Mouse (Mus musculus) hindbrain, embryonic 11.5 days (tissue): ENCODE results near the gene Edem2. TPM values are rescaled to one million over a fixed set of nuclear protein-coding genes. Genes with fewer than 3 reads are reported as not detected.
"Not testable (repeated sequence)": the region's sequence is repeated elsewhere in the genome, so short reads cannot be mapped to it uniquely, and the experiment has no call there.

Source experiments
- ATAC-seq: fragments of 200-750 bp; cut with Nextera tagmentation; 2 replicates; pipeline ENCODE4 v1.8.0; 2017; ENCODE audit warnings: mild to moderate bottlenecking, moderate TSS enrichment, moderate library complexity; ENCODE audit not compliant: low FRiP score
- DNase-seq: peaks from one replicate; pipeline ENCODE4 v3.0.0-alpha.2; 2015; ENCODE audit warnings: low spot score
- H3K27ac ChIP-seq: fragments of 300-500 bp; sonication (generic); 2 replicates; pipeline ENCODE4 v1.5.1; 2014; ENCODE audit warnings: mild to moderate bottlenecking, low read depth, low read length
- H3K27me3 ChIP-seq: fragments of 300-500 bp; sonication (generic); 2 replicates; pipeline ENCODE4 v1.6.1; 2014; ENCODE audit warnings: mild to moderate bottlenecking, low read length, moderate library complexity, mixed read lengths; ENCODE audit not compliant: control insufficient read depth, insufficient read depth
- H3K36me3 ChIP-seq: fragments of 300-500 bp; sonication (generic); 2 replicates; pipeline ENCODE4 v1.6.1; 2014; ENCODE audit warnings: mild to moderate bottlenecking, low read length, moderate library complexity, mixed read lengths; ENCODE audit not compliant: control insufficient read depth, insufficient read depth
- H3K4me1 ChIP-seq: fragments of 300-500 bp; sonication (generic); replicated peaks from 2 replicates; pipeline ENCODE4 v1.6.1; 2014; ENCODE audit warnings: low read length, mixed read lengths; ENCODE audit not compliant: control insufficient read depth, insufficient read depth
- H3K4me2 ChIP-seq: fragments of 300-500 bp; sonication (generic); replicated peaks from 2 replicates; pipeline ENCODE4 v1.6.1; 2014; ENCODE audit warnings: mild to moderate bottlenecking, low read depth, low read length
- H3K4me3 ChIP-seq: fragments of 300-500 bp; sonication (generic); 2 replicates; pipeline ENCODE4 v1.5.1; 2014; ENCODE audit warnings: low read depth, low read length
- H3K9ac ChIP-seq: fragments of 300-500 bp; sonication (generic); 2 replicates; pipeline ENCODE4 v1.6.1; 2014; ENCODE audit warnings: low read depth, low read length
- H3K9me3 ChIP-seq: fragments of 300-500 bp; sonication (generic); 2 replicates; pipeline ENCODE4 v1.6.1; 2016; ENCODE audit warnings: low read length; ENCODE audit not compliant: control insufficient read depth
- WGBS: fragments of 180-500 bp; shearing (Covaris S2); extraction: QIAGEN DNeasy Blood & Tissue Kit; methylation state at CpG from one replicate; pipeline ENCODE4 v1.1.7; 2014; 5-methylcytosine and 5-hydroxymethylcytosine counted together
- polyA plus RNA-seq: library from polyadenylated mRNA; unstranded; fragments of >200 nt; fragmentation: Nextera tagmentation; extraction: Ambion mirVana; gene quantifications from 2 replicates; pipeline ENCODE4 v1.2.1, GENCODE M21; 2014

Gene Edem2
- polyA plus RNA-seq, 1 experiment from 2014 or later, result 37.4 TPM

GRCm38 (mm10) chr2:155742931-155743337 is 13.7 kb upstream of the Edem2 start:
- Histone ChIP-seq H3K4me3 (no peak overlapping the region), H3K27me3 (no peaks in the 10 kb centered on the region), H3K4me1 (no peaks in the 10 kb centered on the region), H3K9ac (no peak overlapping the region), H3K27ac (no peak overlapping the region), H3K9me3 (no peaks in the 10 kb centered on the region), H3K36me3 (no peaks in the 10 kb centered on the region), H3K4me2 (no peak overlapping the region)
- ATAC-seq (no peak), DNase-seq (no peak)
- WGBS, result 84% methylated on average over 12 of the region's 12 CpGs

- no peak overlapping the region for H3K4me3 ChIP-seq
- no peak for ATAC-seq
- WGBS, result 89% methylated on average over 11 of the region's 11 CpGs
- no peak overlapping the region for H3K27ac ChIP-seq
- H3K4me1 ChIP-seq, result no peaks in the 10 kb centered on the region
- no peaks in the 10 kb centered on the region for H3K27me3 ChIP-seq
- no peak for DNase-seq
- no peaks in the 10 kb centered on the region for H3K36me3 ChIP-seq
- H3K9me3 ChIP-seq, result no peaks in the 10 kb centered on the region
- no peak overlapping the region for H3K4me2 ChIP-seq
- H3K9ac ChIP-seq, result no peak overlapping the region
Observed at GRCm38 (mm10) chr2:155742211-155742610, 12.9 kb upstream of the Edem2 start.

- H3K27ac ChIP-seq, result no peak overlapping the region
- no peak overlapping the region for H3K4me2 ChIP-seq
- no peaks in the 10 kb centered on the region for H3K9me3 ChIP-seq
- DNase-seq (no peak), ATAC-seq (no peak)
- no peaks in the 10 kb centered on the region for H3K4me1 ChIP-seq
- WGBS, result 67% methylated on average over 9 of the region's 9 CpGs
- H3K36me3 ChIP-seq, result no peaks in the 10 kb centered on the region
- H3K4me3 ChIP-seq, result no peak overlapping the region
- no peaks in the 10 kb centered on the region for H3K27me3 ChIP-seq
- H3K9ac ChIP-seq, result no peak overlapping the region
Observed at GRCm38 (mm10) chr2:155737803-155738202, 8.5 kb upstream of the Edem2 start.

DNA sequence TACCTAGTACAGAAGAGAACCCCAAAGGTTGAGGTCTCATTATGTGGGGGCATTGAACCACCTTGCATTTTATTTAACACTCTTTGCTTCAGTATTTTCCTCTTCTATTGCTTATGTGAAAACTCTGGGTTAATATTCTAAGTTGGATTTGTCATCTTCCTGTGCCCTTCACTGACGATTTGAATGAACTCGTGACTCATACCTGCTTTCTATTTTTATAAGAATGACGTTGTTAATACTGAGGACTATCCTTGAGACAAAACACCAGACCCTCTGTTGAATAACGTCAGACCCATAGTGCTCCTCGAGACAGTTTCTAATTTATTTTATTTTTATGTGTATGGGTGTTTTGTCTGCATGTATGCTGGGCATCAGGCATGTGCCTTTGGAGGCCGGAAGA is 7.7 kb upstream of the Edem2 start:
- 86% methylated on average over 6 of the region's 6 CpGs for WGBS
- ATAC-seq, result no peak
- no peak overlapping the region for H3K27ac ChIP-seq
- H3K4me1 ChIP-seq, result no peaks in the 10 kb centered on the region
- H3K4me2 ChIP-seq, result no peak overlapping the region
- H3K36me3 ChIP-seq, result no peaks in the 10 kb centered on the region
- no peak overlapping the region for H3K9ac ChIP-seq
- DNase-seq, result no peak
- no peaks in the 10 kb centered on the region for H3K9me3 ChIP-seq
- no peak overlapping the region for H3K4me3 ChIP-seq
- no peaks in the 10 kb centered on the region for H3K27me3 ChIP-seq

GRCm38 (mm10) chr2:155735766-155736165 is 6.5 kb upstream of the Edem2 start, which contains the start of gene Gm17581:
Gm17581 (minus strand) TSS chr2:155735866.
- H3K4me3 ChIP-seq, H3K4me1 ChIP-seq, H3K9me3 ChIP-seq, H3K36me3 ChIP-seq, H3K27ac ChIP-seq, H3K27me3 ChIP-seq, DNase-seq, H3K9ac ChIP-seq, ATAC-seq, H3K4me2 ChIP-seq: not testable (repeated sequence)
- WGBS, result 95% methylated on average over 5 of the region's 5 CpGs

DNA sequence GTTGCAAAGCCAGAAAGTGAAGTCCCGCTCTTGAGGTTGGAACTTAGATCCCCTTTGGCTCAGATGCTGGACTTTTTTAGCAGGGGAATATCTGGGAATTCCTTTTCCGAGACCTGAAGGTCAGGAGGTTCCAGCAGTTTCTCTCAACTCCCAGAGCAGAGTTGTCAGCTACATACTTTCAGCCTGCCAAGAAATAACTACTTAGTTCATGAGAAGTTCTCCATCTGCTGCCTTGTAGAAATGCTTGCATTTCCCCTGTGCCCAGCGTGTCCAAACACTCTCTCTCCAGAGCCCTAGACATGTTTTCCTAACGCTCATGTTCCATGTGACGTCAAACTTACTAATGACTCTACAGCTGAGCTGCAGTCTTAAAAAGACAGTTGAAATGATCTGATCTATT is 5.8 kb upstream of the Edem2 start:
- H3K4me3 ChIP-seq, result no peak overlapping the region
- no peaks in the 10 kb centered on the region for H3K9me3 ChIP-seq
- H3K27ac ChIP-seq, result no peak overlapping the region
- H3K4me1 ChIP-seq, result no peaks in the 10 kb centered on the region
- no peaks in the 10 kb centered on the region for H3K36me3 ChIP-seq
- no peak overlapping the region for H3K4me2 ChIP-seq
- no peak for ATAC-seq
- WGBS, result 86% methylated on average over 5 of the region's 5 CpGs
- no peak for DNase-seq
- no peak overlapping the region for H3K9ac ChIP-seq
- H3K27me3 ChIP-seq, result no peaks in the 10 kb centered on the region

DNA sequence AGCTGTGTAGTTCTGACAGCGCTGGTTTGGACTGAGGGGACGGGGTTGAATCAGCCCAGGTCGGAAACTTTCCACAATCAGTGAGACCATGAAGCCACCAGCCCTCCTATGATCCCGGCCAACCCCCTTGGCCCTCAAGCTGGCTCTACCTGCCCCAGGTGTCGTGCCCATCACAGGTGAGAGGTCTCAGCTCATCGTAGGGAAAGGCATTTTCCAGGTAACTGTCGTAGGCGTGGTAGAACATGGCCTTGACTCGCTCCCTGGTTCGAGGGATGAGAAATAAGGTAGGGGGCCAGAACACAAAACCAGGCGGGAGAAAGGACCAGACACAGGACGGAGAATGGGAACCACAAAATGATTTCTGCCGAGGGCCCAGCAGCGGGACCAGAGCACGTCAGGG is 533 bp downstream of the Edem2 start:
- Histone ChIP-seq H3K9ac (peak overlapping the region; percentile 81), H3K4me3 (peak overlapping the region; percentile 77), H3K27me3 (no peaks in the 10 kb centered on the region), H3K9me3 (no peaks in the 10 kb centered on the region), H3K27ac (no peak overlapping the region), H3K4me1 (no peaks in the 10 kb centered on the region), H3K36me3 (no peaks in the 10 kb centered on the region), H3K4me2 (peak overlapping the region; percentile 87)
- 5% methylated on average over 15 of the region's 15 CpGs for WGBS
- DNase-seq (no peak), ATAC-seq (no peak; the same call in none of the 2 replicates)

GRCm38 (mm10) chr2:155727764-155728395 is 1.4 kb downstream of the Edem2 start:
- Histone ChIP-seq H3K27me3 (no peaks in the 10 kb centered on the region), H3K4me2 (no peak overlapping the region), H3K27ac (no peak overlapping the region), H3K9me3 (no peaks in the 10 kb centered on the region), H3K36me3 (no peaks in the 10 kb centered on the region), H3K9ac (no peak overlapping the region), H3K4me3 (no peak overlapping the region), H3K4me1 (no peaks in the 10 kb centered on the region)
- no peak for ATAC-seq
- 80% methylated on average over 7 of the region's 7 CpGs for WGBS
- no peak for DNase-seq

DNA sequence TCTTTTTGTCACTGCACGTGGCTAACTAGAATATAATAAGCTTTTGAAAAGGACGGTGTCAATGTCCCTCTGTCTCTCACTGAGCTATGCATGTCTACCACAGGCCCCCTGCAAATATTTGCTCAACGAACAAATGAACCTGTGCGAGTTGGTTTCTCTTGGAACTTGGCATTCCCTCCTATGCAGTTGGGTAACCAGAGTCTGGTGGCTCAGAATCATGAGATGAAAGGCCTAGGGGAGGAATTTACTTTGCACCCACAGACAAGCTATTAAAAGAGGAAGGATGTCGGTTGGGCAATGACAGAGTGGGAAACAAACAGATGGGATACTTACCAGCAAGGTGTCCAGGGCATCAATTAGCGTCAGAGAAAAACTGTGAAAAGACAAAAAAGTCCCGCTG is 3.0 kb downstream of the Edem2 start:
- WGBS, result 86% methylated on average over 7 of the region's 7 CpGs
- no peaks in the 10 kb centered on the region for H3K4me1 ChIP-seq
- H3K36me3 ChIP-seq, result no peaks in the 10 kb centered on the region
- H3K27me3 ChIP-seq, result no peaks in the 10 kb centered on the region
- DNase-seq, result no peak
- no peaks in the 10 kb centered on the region for H3K9me3 ChIP-seq
- H3K4me3 ChIP-seq, result no peak overlapping the region
- ATAC-seq, result no peak
- no peak overlapping the region for H3K27ac ChIP-seq
- no peak overlapping the region for H3K4me2 ChIP-seq
- no peak overlapping the region for H3K9ac ChIP-seq
